Mouse (Mus musculus): ENCODE results near the gene Ehhadh. TPM values are rescaled to one million over a fixed set of nuclear protein-coding genes. Genes with fewer than 3 reads are reported as not detected.

Gene Ehhadh
- total and polyA plus RNA-seq, 3 experiments = 5.3 to 6.6 TPM; not detected in 1

- Histone ChIP-seq H3K4me3 (ENCODE audit: control insufficient read depth in 1 of 2, insufficient read depth in 1 of 2, low read depth in 2 of 2, low read length in 2 of 2) (no peak overlapping the region), H3K27ac (ENCODE audit: control insufficient read depth, low read depth, low read length) (no peak overlapping the region), H3K27me3 (ENCODE audit: control insufficient read depth in 1 of 2, insufficient read depth in 2 of 2, low read length in 2 of 2) (no peaks in the 10 kb centered on the region), H3K79me2 (ENCODE audit: control insufficient read depth, insufficient read depth, low read length, poor library complexity) (no peaks in the 10 kb centered on the region), H3K36me3 (ENCODE audit: control insufficient read depth in 1 of 2, insufficient read depth in 2 of 2, low read length in 2 of 2) (0 out of 4 replicates have a peak, but pooled peaks cover 0 to 4% of the 10 kb centered on the region in 2 experiments), H3K9ac (ENCODE audit: control insufficient read depth, low read depth, low read length, poor library complexity, severe bottlenecking) (no peak overlapping the region), H3K9me3 (replicated peaks; ENCODE audit: insufficient read depth, low read length) (no peaks in the 10 kb centered on the region), H3K4me1 (ENCODE audit: control insufficient read depth in 1 of 2, insufficient read depth in 2 of 2, low read length in 2 of 2) (peaks cover 0 to 8% of the 10 kb centered on the region in 2 experiments; a peak in 1 of 4 replicates)
- peak; percentile 39 for DNase-seq (ENCODE audit: low read depth, low spot score)
- no peak for TF ChIP-seq E2F4 (IDR thresholded peaks at IDR 0.05; ENCODE audit: borderline replicate concordance, low read depth, low read length)
- TF ChIP-seq HCFC1 (IDR thresholded peaks at IDR 0.05; ENCODE audit: low read depth, low read length) = no peak
- TF ChIP-seq ZNF384 (IDR thresholded peaks at IDR 0.05; ENCODE audit: low read depth, low read length) = no peak
- no peak for TF ChIP-seq NRF1 (IDR thresholded peaks at IDR 0.05; ENCODE audit: insufficient read depth, low read depth, low read length, poor library complexity, severe bottlenecking)
- no peak for TF ChIP-seq TCF12 (IDR thresholded peaks at IDR 0.05; ENCODE audit: low read depth, low read length)
- TF ChIP-seq MAFK (IDR thresholded peaks at IDR 0.05; ENCODE audit: borderline replicate concordance, low read depth, low read length) = no peak
- TF ChIP-seq SIN3A (IDR thresholded peaks at IDR 0.05; ENCODE audit: low read length) = no peak
- no peak for TF ChIP-seq KAT2A (conservative IDR thresholded peaks at IDR 0.05; ENCODE audit: low read depth, low read length)
- TF ChIP-seq JUND (IDR thresholded peaks at IDR 0.05; ENCODE audit: low read depth, low read length) = no peak
- no peak for TF ChIP-seq SMC3 (IDR thresholded peaks at IDR 0.05; ENCODE audit: low read depth, low read length)
- TF ChIP-seq MAX (IDR thresholded peaks at IDR 0.05; ENCODE audit: low read length) = no peak
- TF ChIP-seq TBP (IDR thresholded peaks at IDR 0.05; ENCODE audit: low read depth, low read length) = no peak
- no peak for TF ChIP-seq TAL1 (IDR thresholded peaks at IDR 0.05; ENCODE audit: low read length)
- no peak for TF ChIP-seq MYC (IDR thresholded peaks at IDR 0.05; ENCODE audit: low read depth, low read length)
- no peak for TF ChIP-seq CHD1 (IDR thresholded peaks at IDR 0.05; ENCODE audit: low read depth, low read length)
Measured at GRCm38 (mm10) chr16:21829711-21830110, 42.1 kb upstream of the Ehhadh start.

- H3K9ac ChIP-seq (ENCODE audit: control insufficient read depth, low read depth, low read length, poor library complexity, severe bottlenecking) = no peak overlapping the region
Measured at GRCm38 (mm10) chr16:21827581-21827980, 40.0 kb upstream of the Ehhadh start.

More at GRCm38 (mm10) chr16:21827581-21827980, 40.0 kb upstream of the Ehhadh start:
- H3K9me3 ChIP-seq (replicated peaks; ENCODE audit: insufficient read depth, low read length) = no peaks in the 10 kb centered on the region
- no peak overlapping the region for H3K27ac ChIP-seq (ENCODE audit: control insufficient read depth, low read depth, low read length)
- no peaks in the 10 kb centered on the region for H3K27me3 ChIP-seq (ENCODE audit: control insufficient read depth in 1 of 2, insufficient read depth in 2 of 2, low read length in 2 of 2)
- 0 out of 4 replicates have a peak, but pooled peaks cover 0 to 4% of the 10 kb centered on the region in 2 experiments for H3K36me3 ChIP-seq (ENCODE audit: control insufficient read depth in 1 of 2, insufficient read depth in 2 of 2, low read length in 2 of 2)
- H3K79me2 ChIP-seq (ENCODE audit: control insufficient read depth, insufficient read depth, low read length, poor library complexity) = no peaks in the 10 kb centered on the region
- TF ChIP-seq USF2 (IDR thresholded peaks at IDR 0.05; ENCODE audit: borderline replicate concordance in 1 of 2, insufficient read depth in 1 of 2, low read depth in 1 of 2, low read length in 2 of 2) = no peak
- no peak for TF ChIP-seq TBP (IDR thresholded peaks at IDR 0.05; ENCODE audit: low read depth, low read length)
- no peak for TF ChIP-seq TAL1 (IDR thresholded peaks at IDR 0.05; ENCODE audit: low read length)
- TF ChIP-seq NRF1 (IDR thresholded peaks at IDR 0.05; ENCODE audit: insufficient read depth, low read depth, low read length, poor library complexity, severe bottlenecking) = no peak
- no peak for TF ChIP-seq GATA1 (IDR thresholded peaks at IDR 0.05; ENCODE audit: low read depth, low read length)
- TF ChIP-seq MXI1 (IDR thresholded peaks at IDR 0.05; ENCODE audit: low read depth, low read length) = no peak
- no peak for TF ChIP-seq MYB (IDR thresholded peaks at IDR 0.05; ENCODE audit: low read depth, low read length)
- no peak for TF ChIP-seq MAX (IDR thresholded peaks at IDR 0.05; ENCODE audit: low read length)
- TF ChIP-seq ZKSCAN1 (IDR thresholded peaks at IDR 0.05; ENCODE audit: low read depth, low read length) = no peak
- no peak for TF ChIP-seq MEF2A (IDR thresholded peaks at IDR 0.05; ENCODE audit: extremely low read depth, insufficient replicate concordance, low read depth, low read length, poor library complexity, severe bottlenecking)
- TF ChIP-seq MAFK (IDR thresholded peaks at IDR 0.05; ENCODE audit: borderline replicate concordance, low read depth, low read length) = no peak
- no peak for TF ChIP-seq POLR2AphosphoS2 (IDR thresholded peaks at IDR 0.05; ENCODE audit: low read length)
- TF ChIP-seq GABPA (IDR thresholded peaks at IDR 0.05; ENCODE audit: low read depth, low read length) = no peak
- TF ChIP-seq MYC (IDR thresholded peaks at IDR 0.05; ENCODE audit: low read depth, low read length) = no peak
- TF ChIP-seq CHD2 (IDR thresholded peaks at IDR 0.05; ENCODE audit: low read length) = no peak
- TF ChIP-seq JUND (IDR thresholded peaks at IDR 0.05; ENCODE audit: low read depth, low read length) = no peak
- no peak for TF ChIP-seq UBTF (IDR thresholded peaks at IDR 0.05; ENCODE audit: borderline replicate concordance, insufficient read depth, low read depth, low read length)
- no peak for TF ChIP-seq SMC3 (IDR thresholded peaks at IDR 0.05; ENCODE audit: low read depth, low read length)
- no peak for DNase-seq (ENCODE audit: low read depth, low spot score)
- no peak overlapping the region for H3K4me3 ChIP-seq (ENCODE audit: control insufficient read depth in 1 of 2, insufficient read depth in 1 of 2, low read depth in 2 of 2, low read length in 2 of 2)
- H3K4me1 ChIP-seq (ENCODE audit: control insufficient read depth in 1 of 2, insufficient read depth in 2 of 2, low read length in 2 of 2) = peaks cover 0 to 8% of the 10 kb centered on the region in 2 experiments; a peak in 1 of 4 replicates

All from MEL (cell line).